Mouse (Mus musculus) limb, embryonic 13.5 days (tissue): ENCODE data around the gene 4930432M17Rik. TPM values are rescaled to one million over a fixed set of nuclear protein-coding genes. Genes with fewer than 3 reads are reported as not detected.

Experiments used
- ATAC-seq: fragments of 200-750 bp; cut with Nextera tagmentation; 2 replicates; pipeline ENCODE4 v1.8.0; 2017; ENCODE audit warnings: low read depth, moderate number of reproducible peaks, moderate TSS enrichment; ENCODE audit not compliant: low FRiP score
- H3K27ac ChIP-seq: fragments of 300-500 bp; sonication (generic); 2 replicates; pipeline ENCODE4 v1.5.1; 2015; ENCODE audit warnings: inconsistent platforms, mild to moderate bottlenecking, moderate library complexity
- H3K27me3 ChIP-seq: fragments of 300-500 bp; sonication (generic); 2 replicates; pipeline ENCODE4 v1.6.1; 2015; ENCODE audit warnings: mild to moderate bottlenecking, inconsistent platforms
- H3K36me3 ChIP-seq: fragments of 300-500 bp; sonication (generic); 2 replicates; pipeline ENCODE4 v1.6.1; 2015; ENCODE audit warnings: inconsistent platforms, mild to moderate bottlenecking, moderate library complexity
- H3K4me1 ChIP-seq: fragments of 300-500 bp; sonication (generic); 2 replicates; pipeline ENCODE4 v1.6.1; 2015; ENCODE audit warnings: inconsistent platforms
- H3K4me2 ChIP-seq: fragments of 300-500 bp; sonication (generic); replicated peaks from 2 replicates; pipeline ENCODE4 v1.6.1; 2015; ENCODE audit warnings: inconsistent platforms, mild to moderate bottlenecking, moderate library complexity
- H3K4me3 ChIP-seq: fragments of 300-500 bp; sonication (generic); 2 replicates; pipeline ENCODE4 v1.5.1; 2015; ENCODE audit warnings: moderate library complexity, mild to moderate bottlenecking, inconsistent platforms
- H3K9ac ChIP-seq: fragments of 300-500 bp; sonication (generic); 2 replicates; pipeline ENCODE4 v1.6.1; 2015; ENCODE audit warnings: mild to moderate bottlenecking, inconsistent platforms
- H3K9me3 ChIP-seq: fragments of 300-500 bp; sonication (generic); 2 replicates; pipeline ENCODE4 v1.6.1; 2016; ENCODE audit warnings: inconsistent platforms
- whole genome bisulfite sequencing: fragments of 180-500 bp; shearing (Covaris S2); methylation state at CpG from one replicate; pipeline ENCODE4 v1.1.7; 2015; 5-methylcytosine and 5-hydroxymethylcytosine counted together
- polyA plus RNA-seq: library from polyadenylated mRNA; unstranded; fragments of >200 nt; fragmentation: Nextera tagmentation; extraction: Ambion mirVana; gene quantifications from 2 replicates; pipeline ENCODE4 v1.2.1, GENCODE M21; 2015

Gene 4930432M17Rik
- not detected in 2 replicates for polyA plus RNA-seq

- H3K36me3 ChIP-seq, result no peaks in the 10 kb centered on the region
- no peak within 1 kb of the TSS for H3K27ac ChIP-seq
- no peaks in the 10 kb centered on the region for H3K27me3 ChIP-seq
- no peak within 1 kb of the TSS for H3K4me2 ChIP-seq
- 85% methylated on average over 4 of the region's 4 CpGs for WGBS
- no peak for ATAC-seq
- 0 out of 2 replicates have a peak, but pooled peaks cover 4% of the 10 kb centered on the region for H3K4me1 ChIP-seq
- H3K9me3 ChIP-seq, result no peaks in the 10 kb centered on the region
- H3K9ac ChIP-seq, result no peak within 1 kb of the TSS
- H3K4me3 ChIP-seq, result no peak within 1 kb of the TSS
Measured at GRCm38 (mm10) chr3:121670462-121670861, at the start of gene 4930432M17Rik. Gene 4930432M17Rik, plus strand, starts transcription at chr3:121670762.

DNA sequence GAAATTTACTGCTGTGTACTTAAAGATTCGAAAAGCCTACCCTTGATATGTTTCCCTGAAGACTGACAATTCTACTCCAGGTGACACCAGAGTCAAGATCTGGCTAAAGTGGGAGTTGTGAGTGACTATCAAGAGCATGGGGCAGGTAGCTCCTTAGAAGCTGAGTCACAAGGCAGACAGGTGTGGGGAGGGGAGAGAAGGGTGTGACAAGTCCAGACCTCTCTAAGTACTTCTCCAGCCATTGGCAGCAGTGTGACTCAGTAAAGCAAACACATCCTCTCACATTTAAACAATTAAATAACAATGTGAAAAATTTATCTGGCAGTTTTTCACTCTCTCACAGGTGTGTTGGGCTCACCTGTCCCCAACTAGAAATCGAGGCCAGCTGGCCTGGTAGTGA lies 44.9 kb upstream of the 4930432M17Rik start:
- no peaks in the 10 kb centered on the region for H3K4me1 ChIP-seq
- no peak for ATAC-seq
- no peak overlapping the region for H3K9ac ChIP-seq
- no peaks in the 10 kb centered on the region for H3K36me3 ChIP-seq
- no peak overlapping the region for H3K27ac ChIP-seq
- H3K4me2 ChIP-seq, result no peak overlapping the region
- no peaks in the 10 kb centered on the region for H3K9me3 ChIP-seq
- no peak overlapping the region for H3K4me3 ChIP-seq
- WGBS, result 77% methylated on average over 2 of the region's 2 CpGs
- H3K27me3 ChIP-seq, result 0 out of 2 replicates have a peak, but pooled peaks cover 3% of the 10 kb centered on the region

DNA sequence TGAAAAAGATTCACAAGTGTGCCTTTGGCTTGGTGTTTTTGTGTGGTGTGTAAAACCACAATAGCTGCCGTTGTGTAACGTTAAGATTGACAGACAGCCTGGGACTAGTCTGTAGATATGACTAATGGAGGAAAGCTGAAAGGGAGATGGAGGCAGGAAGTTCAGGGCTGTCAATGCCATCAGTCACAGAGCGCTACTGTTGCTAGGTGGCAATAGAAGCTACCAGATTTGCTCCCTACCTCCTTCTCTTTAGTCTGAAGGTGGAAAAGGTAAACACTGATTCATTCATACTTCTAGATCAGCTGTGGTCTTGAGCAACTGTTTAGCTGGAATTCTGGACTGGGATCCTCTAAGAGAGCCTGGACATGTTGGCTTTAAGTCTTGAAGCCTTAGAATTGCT lies 44.3 kb upstream of the 4930432M17Rik start:
- H3K4me3 ChIP-seq, result no peak overlapping the region
- H3K9ac ChIP-seq, result no peak overlapping the region
- H3K27ac ChIP-seq, result no peak overlapping the region
- WGBS, result 90% methylated on average over 3 of the region's 3 CpGs
- H3K27me3 ChIP-seq, result 0 out of 2 replicates have a peak, but pooled peaks cover 3% of the 10 kb centered on the region
- H3K9me3 ChIP-seq, result no peaks in the 10 kb centered on the region
- no peaks in the 10 kb centered on the region for H3K4me1 ChIP-seq
- H3K4me2 ChIP-seq, result no peak overlapping the region
- ATAC-seq, result no peak
- H3K36me3 ChIP-seq, result no peaks in the 10 kb centered on the region

DNA sequence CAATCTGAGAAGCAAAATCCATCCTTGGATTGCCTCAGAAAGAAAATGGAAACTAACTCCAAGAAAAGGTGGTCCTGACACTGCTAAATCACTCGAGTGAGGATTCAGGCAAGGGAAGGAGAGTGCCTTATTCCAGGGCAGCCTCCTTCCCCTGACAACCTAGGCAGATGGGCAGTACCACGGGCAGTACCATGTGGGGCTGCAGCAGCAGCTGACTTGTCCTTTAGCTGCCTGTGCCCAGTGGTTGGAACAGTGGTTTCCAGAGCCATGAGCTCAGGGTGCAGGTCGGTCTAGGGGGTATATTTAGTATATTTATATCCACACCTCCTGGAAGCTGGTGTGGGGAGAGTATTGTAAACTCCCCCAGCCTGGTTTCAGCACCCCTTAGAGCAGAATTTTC lies 42.3 kb upstream of the 4930432M17Rik start:
- WGBS, result 46% methylated on average over 3 of the region's 3 CpGs
- no peak overlapping the region for H3K9ac ChIP-seq
- H3K27ac ChIP-seq, result no peak overlapping the region
- H3K36me3 ChIP-seq, result no peaks in the 10 kb centered on the region
- H3K27me3 ChIP-seq, result 0 out of 2 replicates have a peak, but pooled peaks cover 3% of the 10 kb centered on the region
- H3K4me3 ChIP-seq, result no peak overlapping the region
- H3K4me1 ChIP-seq, result no peaks in the 10 kb centered on the region
- no peak overlapping the region for H3K4me2 ChIP-seq
- ATAC-seq, result no peak
- H3K9me3 ChIP-seq, result no peaks in the 10 kb centered on the region

GRCm38 (mm10) chr3:121630626-121631025 lies 39.9 kb upstream of the 4930432M17Rik start:
- no peak overlapping the region for H3K27ac ChIP-seq
- H3K9ac ChIP-seq, result no peak overlapping the region
- no peak overlapping the region for H3K4me2 ChIP-seq
- no peaks in the 10 kb centered on the region for H3K9me3 ChIP-seq
- H3K4me1 ChIP-seq, result no peaks in the 10 kb centered on the region
- H3K36me3 ChIP-seq, result no peaks in the 10 kb centered on the region
- 0 out of 2 replicates have a peak, but pooled peaks cover 3% of the 10 kb centered on the region for H3K27me3 ChIP-seq
- ATAC-seq, result no peak
- H3K4me3 ChIP-seq, result no peak overlapping the region
- 76% methylated on average over 7 of the region's 7 CpGs for WGBS

DNA sequence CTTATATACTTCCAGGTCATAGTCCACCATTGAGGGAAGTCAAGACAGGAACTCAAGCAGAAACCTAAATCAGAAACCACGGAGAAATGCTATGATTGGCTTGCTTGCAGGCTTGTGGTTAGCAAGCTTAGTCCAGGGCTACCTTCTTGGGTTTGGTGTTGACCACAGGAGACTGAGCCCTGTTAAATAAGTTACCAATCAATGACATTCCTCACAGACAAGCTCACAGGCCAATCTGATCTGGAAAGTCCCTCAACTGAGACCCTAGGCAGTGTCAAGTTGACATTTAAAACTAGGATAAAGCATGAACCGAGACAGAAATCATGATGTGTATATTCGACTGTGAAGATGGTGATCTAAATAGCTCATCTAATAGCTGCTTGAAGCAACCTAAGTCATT lies 35.6 kb upstream of the 4930432M17Rik start:
- H3K9me3 ChIP-seq, result no peaks in the 10 kb centered on the region
- no peaks in the 10 kb centered on the region for H3K36me3 ChIP-seq
- WGBS, result 89% methylated on average over 3 of the region's 3 CpGs
- H3K27me3 ChIP-seq, result 0 out of 2 replicates have a peak, but pooled peaks cover 2% of the 10 kb centered on the region
- H3K27ac ChIP-seq, result no peak overlapping the region
- no peak overlapping the region for H3K9ac ChIP-seq
- no peak for ATAC-seq
- H3K4me3 ChIP-seq, result no peak overlapping the region
- H3K4me1 ChIP-seq, result peaks cover 11% of the 10 kb centered on the region
- no peak overlapping the region for H3K4me2 ChIP-seq

- H3K9me3 ChIP-seq, result no peaks in the 10 kb centered on the region
- H3K27me3 ChIP-seq, result no peaks in the 10 kb centered on the region
- no peak overlapping the region for H3K27ac ChIP-seq
- H3K9ac ChIP-seq, result no peak overlapping the region
- WGBS, result 71% methylated on average over 7 of the region's 7 CpGs
- H3K4me1 ChIP-seq, result peaks cover 11% of the 10 kb centered on the region
- H3K36me3 ChIP-seq, result no peaks in the 10 kb centered on the region
- no peak overlapping the region for H3K4me2 ChIP-seq
- no peak overlapping the region for H3K4me3 ChIP-seq
- no peak for ATAC-seq
Measured at GRCm38 (mm10) chr3:121635505-121635904, 35.1 kb upstream of the 4930432M17Rik start.

DNA sequence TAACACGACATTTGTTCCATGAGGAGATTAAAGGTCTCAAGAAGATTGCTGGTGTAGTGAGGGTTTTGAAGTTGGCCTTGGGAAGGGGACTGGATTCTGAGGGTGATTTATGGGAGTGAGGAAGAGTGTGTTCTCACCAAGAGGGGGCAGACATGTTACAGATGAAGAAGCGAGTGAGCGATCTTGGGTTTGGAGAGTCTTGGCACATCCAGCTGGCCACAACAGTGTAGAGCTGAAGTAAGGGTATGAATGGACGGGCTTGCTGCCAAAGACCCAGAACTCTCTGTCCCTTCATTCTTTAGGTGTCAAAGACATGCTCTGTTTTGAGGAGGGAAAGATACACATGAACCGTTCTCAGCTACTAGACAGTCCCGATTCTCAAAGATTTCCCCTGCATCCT lies 34.2 kb upstream of the 4930432M17Rik start:
- no peak overlapping the region for H3K9ac ChIP-seq
- H3K4me1 ChIP-seq, result peaks cover 11% of the 10 kb centered on the region
- H3K27ac ChIP-seq, result no peak overlapping the region
- H3K4me2 ChIP-seq, result no peak overlapping the region
- WGBS, result 82% methylated on average over 6 of the region's 6 CpGs
- no peaks in the 10 kb centered on the region for H3K36me3 ChIP-seq
- H3K9me3 ChIP-seq, result no peaks in the 10 kb centered on the region
- no peak for ATAC-seq
- no peak overlapping the region for H3K4me3 ChIP-seq
- H3K27me3 ChIP-seq, result no peaks in the 10 kb centered on the region

- Histone ChIP-seq H3K4me2 (no peak overlapping the region), H3K36me3 (no peaks in the 10 kb centered on the region), H3K4me3 (no peak overlapping the region), H3K4me1 (peaks cover 11% of the 10 kb centered on the region), H3K9ac (no peak overlapping the region), H3K9me3 (no peaks in the 10 kb centered on the region), H3K27me3 (no peaks in the 10 kb centered on the region), H3K27ac (no peak overlapping the region)
- WGBS, result 52% methylated on average over 7 of the region's 7 CpGs
- no peak for ATAC-seq
Measured at GRCm38 (mm10) chr3:121636748-121637147, 33.8 kb upstream of the 4930432M17Rik start.

DNA sequence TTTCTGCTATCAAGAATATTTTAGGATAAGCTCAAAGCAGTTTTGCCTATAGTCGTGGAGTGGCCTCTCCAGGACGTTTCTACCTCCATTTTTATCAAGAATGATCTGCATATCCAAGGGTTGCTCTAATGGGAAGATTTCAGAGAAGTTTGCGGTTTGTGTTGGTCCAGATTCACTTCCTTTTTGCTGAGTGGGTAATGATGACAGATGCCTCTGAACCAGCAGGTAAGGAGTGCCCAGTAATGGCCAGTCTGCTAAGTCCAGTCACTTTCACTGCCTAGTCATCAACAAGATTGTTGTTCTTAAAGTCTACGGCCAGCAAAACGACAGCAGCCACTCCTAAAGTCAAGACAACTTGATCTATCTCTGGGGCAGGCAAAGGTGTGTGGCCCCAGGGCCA lies 32.8 kb upstream of the 4930432M17Rik start:
- Histone ChIP-seq H3K9ac (no peak overlapping the region), H3K4me2 (no peak overlapping the region), H3K36me3 (no peaks in the 10 kb centered on the region), H3K27me3 (no peaks in the 10 kb centered on the region), H3K4me3 (no peak overlapping the region), H3K9me3 (no peaks in the 10 kb centered on the region), H3K4me1 (peaks cover 11% of the 10 kb centered on the region), H3K27ac (no peak overlapping the region)
- ATAC-seq, result no peak
- 74% methylated on average over 5 of the region's 5 CpGs for WGBS

GRCm38 (mm10) chr3:121638241-121638640 lies 32.3 kb upstream of the 4930432M17Rik start:
- Histone ChIP-seq H3K9ac (no peak overlapping the region), H3K27me3 (no peaks in the 10 kb centered on the region), H3K9me3 (no peaks in the 10 kb centered on the region), H3K4me3 (no peak overlapping the region), H3K36me3 (no peaks in the 10 kb centered on the region), H3K4me2 (no peak overlapping the region), H3K27ac (no peak overlapping the region), H3K4me1 (peaks cover 11% of the 10 kb centered on the region)
- whole genome bisulfite sequencing, result 89% methylated on average over 3 of the region's 3 CpGs
- ATAC-seq, result no peak

DNA sequence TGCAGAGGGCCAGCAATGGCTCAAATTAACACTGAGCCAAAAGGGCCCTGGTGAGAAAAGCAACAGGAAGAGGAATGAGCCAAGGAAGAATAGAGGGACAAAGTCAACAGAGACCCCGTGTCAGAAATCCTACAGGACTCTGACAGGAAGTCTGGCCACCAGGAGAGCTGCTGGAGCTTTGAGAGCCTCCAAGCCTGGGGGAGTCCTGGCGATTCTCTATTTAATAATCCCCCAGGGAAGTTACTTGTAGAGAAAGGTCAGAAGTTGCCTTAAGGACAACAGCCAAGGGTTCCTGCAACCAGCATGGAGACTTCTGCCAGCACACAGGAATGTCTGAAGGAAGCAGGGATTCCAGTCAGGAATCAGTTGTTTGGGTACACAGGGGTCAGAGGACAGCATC lies 30.0 kb upstream of the 4930432M17Rik start:
- no peaks in the 10 kb centered on the region for H3K9me3 ChIP-seq
- ATAC-seq, result no peak
- H3K4me2 ChIP-seq, result no peak overlapping the region
- H3K4me1 ChIP-seq, result peaks cover 11% of the 10 kb centered on the region
- no peak overlapping the region for H3K9ac ChIP-seq
- no peaks in the 10 kb centered on the region for H3K27me3 ChIP-seq
- no peaks in the 10 kb centered on the region for H3K36me3 ChIP-seq
- 47% methylated on average over 2 of the region's 2 CpGs for WGBS
- no peak overlapping the region for H3K4me3 ChIP-seq
- H3K27ac ChIP-seq, result no peak overlapping the region

DNA sequence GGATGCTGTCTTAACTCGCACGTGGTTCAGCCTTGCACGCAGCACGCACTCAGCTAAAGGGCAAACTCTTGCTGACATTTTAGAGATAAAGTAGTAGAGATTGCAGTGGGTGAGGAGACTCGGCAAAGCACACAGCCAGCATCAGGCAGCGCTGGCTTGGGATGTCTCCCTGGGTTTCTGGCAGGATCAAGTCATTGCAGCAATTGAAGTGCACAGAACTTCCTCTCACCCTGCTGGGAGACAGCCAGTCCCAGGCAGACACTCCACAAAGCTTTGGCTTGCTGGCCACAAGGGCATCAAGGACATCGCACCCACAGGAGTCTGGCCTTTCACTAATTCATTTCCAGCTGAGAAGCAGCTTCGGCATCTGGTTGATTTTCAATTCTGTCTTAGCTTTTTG lies 27.3 kb upstream of the 4930432M17Rik start:
- H3K4me3 ChIP-seq, result no peak overlapping the region
- H3K27me3 ChIP-seq, result no peaks in the 10 kb centered on the region
- WGBS, result 73% methylated on average over 8 of the region's 8 CpGs
- H3K9ac ChIP-seq, result no peak overlapping the region
- no peak overlapping the region for H3K27ac ChIP-seq
- H3K36me3 ChIP-seq, result no peaks in the 10 kb centered on the region
- no peaks in the 10 kb centered on the region for H3K9me3 ChIP-seq
- H3K4me2 ChIP-seq, result no peak overlapping the region
- peaks cover 16% of the 10 kb centered on the region for H3K4me1 ChIP-seq
- ATAC-seq, result no peak
